Mouse (Mus musculus): ENCODE results near the gene Tead1. TPM values are rescaled to one million over a fixed set of nuclear protein-coding genes. Genes with fewer than 3 reads are reported as not detected.

Tead1 gene
- polyA plus RNA-seq, 1 experiment from 2014 or later = 18.0 TPM

- H3K4me3 ChIP-seq = no peak overlapping the region
- H3K27ac ChIP-seq (replicated peaks) = no peak overlapping the region
- H3K4me2 ChIP-seq (replicated peaks) = no peak overlapping the region
- H3K9me3 ChIP-seq = no peaks in the 10 kb centered on the region
- 34% methylated on average over 5 of the region's 5 CpGs for WGBS
- peaks cover 15% of the 10 kb centered on the region for H3K4me1 ChIP-seq
- H3K36me3 ChIP-seq = no peaks in the 10 kb centered on the region
- ATAC-seq (replicated peaks) = no peak
- no peak overlapping the region for H3K9ac ChIP-seq (replicated peaks)
- H3K27me3 ChIP-seq = no peaks in the 10 kb centered on the region
These were observed 136.9 kb downstream of the Tead1 start for GRCm38 (mm10) chr7:112816016-112816415.

GRCm38 (mm10) chr7:112819833-112820232 lies 140.7 kb downstream of the Tead1 start:
- no peak for ATAC-seq (replicated peaks)
- Histone ChIP-seq H3K4me1 (peaks cover 38% of the 10 kb centered on the region), H3K4me2 (replicated peaks) (no peak overlapping the region), H3K9ac (replicated peaks) (no peak overlapping the region), H3K27me3 (no peaks in the 10 kb centered on the region), H3K36me3 (no peaks in the 10 kb centered on the region), H3K4me3 (no peak overlapping the region), H3K27ac (replicated peaks) (no peak overlapping the region), H3K9me3 (no peaks in the 10 kb centered on the region)
- WGBS = 84% methylated on average over 4 of the region's 4 CpGs

GRCm38 (mm10) chr7:112822879-112823278 lies 143.8 kb downstream of the Tead1 start:
- H3K4me1 ChIP-seq = peaks cover 58% of the 10 kb centered on the region
- H3K9ac ChIP-seq (replicated peaks) = no peak overlapping the region
- H3K4me3 ChIP-seq = no peak overlapping the region
- H3K4me2 ChIP-seq (replicated peaks) = peak overlapping the region; percentile 26; the same call in 1 of the 2 replicates
- no peak for ATAC-seq (replicated peaks)
- WGBS = 6% methylated on average over 5 of the region's 5 CpGs
- H3K36me3 ChIP-seq = no peaks in the 10 kb centered on the region
- no peaks in the 10 kb centered on the region for H3K9me3 ChIP-seq
- H3K27ac ChIP-seq (replicated peaks) = peak overlapping the region; percentile 79
- no peaks in the 10 kb centered on the region for H3K27me3 ChIP-seq

GRCm38 (mm10) chr7:112823621-112824020 lies 144.5 kb downstream of the Tead1 start:
- peak overlapping the region; percentile 79 for H3K27ac ChIP-seq (replicated peaks)
- peaks cover 65% of the 10 kb centered on the region for H3K4me1 ChIP-seq
- H3K36me3 ChIP-seq = no peaks in the 10 kb centered on the region
- no peaks in the 10 kb centered on the region for H3K9me3 ChIP-seq
- peak overlapping the region; percentile 26 for H3K4me2 ChIP-seq (replicated peaks)
- ATAC-seq (replicated peaks) = peak; percentile 72
- H3K4me3 ChIP-seq = peak overlapping the region; percentile 8
- no peak overlapping the region for H3K9ac ChIP-seq (replicated peaks)
- no peaks in the 10 kb centered on the region for H3K27me3 ChIP-seq
- WGBS = 4% methylated on average over 5 of the region's 5 CpGs

GRCm38 (mm10) chr7:112825339-112825781 lies 146.2 kb downstream of the Tead1 start:
- peaks cover 68% of the 10 kb centered on the region for H3K4me1 ChIP-seq
- ATAC-seq (replicated peaks) = peak; percentile 23; the same call in 1 of the 2 replicates
- H3K27me3 ChIP-seq = no peaks in the 10 kb centered on the region
- 0 out of 2 replicates have a peak overlapping the region, but pooled peaks have one; percentile 1 for H3K9ac ChIP-seq (replicated peaks)
- H3K36me3 ChIP-seq = no peaks in the 10 kb centered on the region
- 3% methylated on average over 11 of the region's 11 CpGs for WGBS
- peak overlapping the region; percentile 89 for H3K27ac ChIP-seq (replicated peaks)
- no peaks in the 10 kb centered on the region for H3K9me3 ChIP-seq
- no peak overlapping the region for H3K4me3 ChIP-seq
- peak overlapping the region; percentile 28; the same call in 1 of the 2 replicates for H3K4me2 ChIP-seq (replicated peaks)

GRCm38 (mm10) chr7:112826114-112826911 lies 147.2 kb downstream of the Tead1 start:
- peak overlapping the region; percentile 2; the same call in 1 of the 2 replicates for H3K4me3 ChIP-seq
- peaks cover 64% of the 10 kb centered on the region for H3K4me1 ChIP-seq
- WGBS = 3% methylated on average over 17 of the region's 17 CpGs

GRCm38 (mm10) chr7:112828016-112828695 lies 149.0 kb downstream of the Tead1 start:
- Histone ChIP-seq H3K4me1 (peaks cover 55% of the 10 kb centered on the region), H3K9ac (replicated peaks) (no peak overlapping the region)
- no peak for ATAC-seq (replicated peaks)

More at GRCm38 (mm10) chr7:112826114-112826911, 147.2 kb downstream of the Tead1 start:
- Histone ChIP-seq H3K27ac (replicated peaks) (peak overlapping the region; percentile 89), H3K36me3 (no peaks in the 10 kb centered on the region), H3K27me3 (no peaks in the 10 kb centered on the region), H3K9ac (replicated peaks) (peak overlapping the region; percentile 14; the same call in 1 of the 2 replicates), H3K9me3 (no peaks in the 10 kb centered on the region), H3K4me2 (replicated peaks) (peak overlapping the region; percentile 28)
- peak; percentile 85 for ATAC-seq (replicated peaks)

GRCm38 (mm10) chr7:112828696-112829022 lies 149.5 kb downstream of the Tead1 start:
- Histone ChIP-seq H3K9ac (replicated peaks) (no peak overlapping the region), H3K36me3 (no peaks in the 10 kb centered on the region)

More at GRCm38 (mm10) chr7:112828016-112828695, 149.0 kb downstream of the Tead1 start:
- Histone ChIP-seq H3K27me3 (no peaks in the 10 kb centered on the region), H3K4me2 (replicated peaks) (no peak overlapping the region), H3K27ac (replicated peaks) (no peak overlapping the region), H3K9me3 (no peaks in the 10 kb centered on the region), H3K4me3 (no peak overlapping the region), H3K36me3 (no peaks in the 10 kb centered on the region)
- 50% methylated on average over 10 of the region's 10 CpGs for WGBS

GRCm38 (mm10) chr7:112830946-112831345 lies 151.8 kb downstream of the Tead1 start:
- H3K27ac ChIP-seq (replicated peaks) = no peak overlapping the region
- no peaks in the 10 kb centered on the region for H3K36me3 ChIP-seq
- no peak overlapping the region for H3K4me3 ChIP-seq
- H3K4me2 ChIP-seq (replicated peaks) = no peak overlapping the region
- WGBS = 67% methylated on average over 4 of the region's 4 CpGs
- no peaks in the 10 kb centered on the region for H3K27me3 ChIP-seq
- H3K4me1 ChIP-seq = peaks cover 37% of the 10 kb centered on the region
- ATAC-seq (replicated peaks) = no peak
- H3K9me3 ChIP-seq = no peaks in the 10 kb centered on the region
- no peak overlapping the region for H3K9ac ChIP-seq (replicated peaks)

More at GRCm38 (mm10) chr7:112828696-112829022, 149.5 kb downstream of the Tead1 start:
- Histone ChIP-seq H3K4me3 (no peak overlapping the region), H3K4me2 (replicated peaks) (no peak overlapping the region), H3K27ac (replicated peaks) (no peak overlapping the region), H3K9me3 (no peaks in the 10 kb centered on the region), H3K27me3 (no peaks in the 10 kb centered on the region), H3K4me1 (peaks cover 50% of the 10 kb centered on the region)
- ATAC-seq (replicated peaks) = no peak

GRCm38 (mm10) chr7:112831446-112831845 lies 152.3 kb downstream of the Tead1 start:
- Histone ChIP-seq H3K27me3 (no peaks in the 10 kb centered on the region), H3K36me3 (no peaks in the 10 kb centered on the region), H3K4me3 (no peak overlapping the region), H3K9ac (replicated peaks) (no peak overlapping the region), H3K4me2 (replicated peaks) (no peak overlapping the region), H3K9me3 (no peaks in the 10 kb centered on the region), H3K27ac (replicated peaks) (no peak overlapping the region), H3K4me1 (peaks cover 36% of the 10 kb centered on the region)
- no peak for ATAC-seq (replicated peaks)
- 84% methylated on average over 4 of the region's 4 CpGs for WGBS

GRCm38 (mm10) chr7:112833132-112833531 lies 154.0 kb downstream of the Tead1 start:
- H3K4me1 ChIP-seq = peaks cover 20% of the 10 kb centered on the region
- ATAC-seq (replicated peaks) = no peak
- H3K4me3 ChIP-seq = no peak overlapping the region
- no peak overlapping the region for H3K4me2 ChIP-seq (replicated peaks)
- no peak overlapping the region for H3K9ac ChIP-seq (replicated peaks)
- H3K9me3 ChIP-seq = no peaks in the 10 kb centered on the region; the same call in 1 of the 2 replicates
- H3K27me3 ChIP-seq = no peaks in the 10 kb centered on the region
- WGBS = 73% methylated on average over 4 of the region's 4 CpGs
- no peak overlapping the region for H3K27ac ChIP-seq (replicated peaks)
- H3K36me3 ChIP-seq = no peaks in the 10 kb centered on the region; the same call in 1 of the 2 replicates

GRCm38 (mm10) chr7:112836076-112836475 lies 157.0 kb downstream of the Tead1 start:
- ATAC-seq (replicated peaks) = no peak
- Histone ChIP-seq H3K9ac (replicated peaks) (no peak overlapping the region), H3K4me1 (peaks cover 33% of the 10 kb centered on the region), H3K36me3 (no peaks in the 10 kb centered on the region; the same call in 1 of the 2 replicates), H3K27ac (replicated peaks) (peak overlapping the region; percentile 55), H3K4me2 (replicated peaks) (no peak overlapping the region), H3K27me3 (no peaks in the 10 kb centered on the region), H3K4me3 (no peak overlapping the region), H3K9me3 (no peaks in the 10 kb centered on the region; the same call in 1 of the 2 replicates)
- 34% methylated on average over 9 of the region's 9 CpGs for WGBS

All from forebrain, embryonic 15.5 days (tissue).